Mouse (Mus musculus) liver, adult 10 weeks (tissue): ENCODE data around the gene Olfr61. TPM values are rescaled to one million over a fixed set of nuclear protein-coding genes. Genes with fewer than 3 reads are reported as not detected.

Experiments
- polyA plus RNA-seq: library from polyadenylated mRNA; stranded (reverse); fragments of 350-450 nt; fragmentation: Illumina TruSeq; extraction: RNeasy Lipid Tissue Mini Kit (QIAGEN cat#74804); gene quantifications from one replicate; pipeline ENCODE4 v1.2.3, GENCODE M21; 2014; ENCODE audit warnings: low read depth, low replicate concordance

Gene Olfr61
- not detected for polyA plus RNA-seq

DNA sequence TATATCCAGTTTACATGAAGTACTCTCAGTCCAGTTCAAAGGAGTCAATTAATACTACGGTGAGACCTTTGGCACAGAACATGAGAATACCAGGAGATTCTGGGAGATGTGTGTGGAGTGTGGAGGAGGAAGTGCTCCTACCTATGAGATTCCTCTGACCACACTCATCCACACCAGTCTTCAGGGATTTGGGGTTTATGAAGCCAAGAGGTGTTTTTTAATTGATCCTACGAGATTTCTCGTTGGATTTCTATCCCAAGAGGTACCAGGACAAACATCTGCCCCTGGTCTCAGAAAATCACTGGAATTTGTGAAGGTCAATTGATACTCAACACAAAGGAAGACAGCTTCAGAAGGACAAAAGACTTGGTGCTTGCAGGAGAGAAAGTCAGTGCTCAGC, at the start of gene Olfr61:
TSS of gene Olfr61 (plus strand) at position 301 of the 400 bp plus-strand sequence.

DNA sequence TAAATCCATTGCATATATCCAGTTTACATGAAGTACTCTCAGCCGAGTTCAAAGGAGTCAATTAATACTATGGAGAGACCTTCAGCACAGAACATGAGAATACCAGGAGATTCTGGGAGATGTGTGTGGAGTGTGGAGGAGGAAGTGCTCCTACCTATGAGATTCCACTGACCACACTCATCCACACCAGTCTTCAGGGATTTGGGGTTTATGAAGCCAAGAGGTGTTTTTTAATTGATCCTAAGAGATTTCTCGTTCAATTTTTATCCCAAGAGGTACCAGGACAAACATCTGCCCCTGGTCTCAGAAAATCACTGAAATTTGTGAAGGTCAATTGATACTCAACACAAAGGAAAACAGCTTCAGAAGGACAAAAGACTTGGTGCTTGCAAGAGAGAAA, 27.8 kb upstream of the Olfr61 start, which contains the start of gene Olfr46:
TSS of gene Olfr46 (plus strand) at position 301 of the 400 bp plus-strand sequence.

DNA sequence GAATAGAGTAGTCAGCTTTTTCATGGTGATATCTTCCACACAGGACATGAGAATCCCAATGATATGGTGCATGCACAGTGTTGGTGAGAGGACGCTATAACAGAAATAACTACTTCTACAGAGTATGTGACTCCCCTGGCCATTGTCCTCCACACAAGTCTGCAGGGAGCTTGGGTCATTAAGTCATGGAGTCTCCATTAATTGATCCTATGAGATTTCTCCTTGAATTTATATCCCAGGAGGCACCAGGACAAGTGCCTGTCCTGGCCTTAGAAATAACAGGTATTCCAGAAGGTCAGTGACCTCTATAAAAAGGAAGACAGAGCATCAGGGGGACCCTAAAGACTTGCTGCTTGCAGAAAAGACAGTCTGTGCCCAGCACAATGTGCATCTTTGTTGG, 17.4 kb downstream of the Olfr61 start, which contains the start of gene Olfr53:
TSS of gene Olfr53 (plus strand) at position 301 of the 400 bp plus-strand sequence.

DNA sequence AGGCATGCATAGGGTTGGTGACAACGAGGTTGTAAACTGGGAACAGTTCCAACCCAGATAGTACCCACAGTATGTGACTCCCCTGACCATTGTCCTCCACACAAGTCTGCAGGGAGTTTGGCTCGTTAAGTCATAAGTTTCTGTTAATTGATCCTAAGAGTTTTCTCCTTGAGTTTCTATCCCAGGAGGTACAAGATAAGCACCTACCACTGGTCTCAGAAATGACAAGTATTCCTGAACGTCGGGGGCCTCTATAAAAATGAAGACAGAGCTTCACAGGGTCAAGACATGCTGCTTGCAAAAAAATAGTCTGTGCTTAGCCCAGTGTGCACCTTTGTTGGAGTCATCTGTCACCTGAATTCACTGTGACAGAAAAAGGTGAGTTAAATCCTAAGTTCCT, 30.9 kb downstream of the Olfr61 start, which contains the start of gene Olfr539:
TSS of gene Olfr539 (plus strand) at position 301 of the 400 bp plus-strand sequence.

DNA sequence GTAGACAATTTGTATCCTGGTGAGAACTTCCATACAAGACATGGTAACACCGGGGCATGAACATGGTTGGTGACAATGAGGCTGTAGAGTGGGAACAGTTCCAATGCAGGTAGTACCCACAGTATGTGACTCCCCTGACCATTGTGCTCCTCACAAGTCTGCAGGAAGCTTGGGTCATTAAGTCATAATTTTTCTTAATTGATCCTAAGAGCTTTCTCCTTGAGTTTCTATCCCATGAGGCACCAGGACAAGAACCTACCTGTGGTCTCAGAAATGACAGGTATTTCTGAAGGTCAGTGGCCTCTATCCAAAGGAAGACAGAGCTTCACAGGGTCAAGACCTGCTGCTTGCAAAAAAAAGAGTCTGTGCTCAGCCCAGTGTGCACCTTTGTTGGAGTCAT, 52.9 kb downstream of the Olfr61 start, which contains the start of gene Olfr45:
TSS of gene Olfr45 (plus strand) at position 301 of the 400 bp plus-strand sequence.

Other genes with a start within 250 kb of the Olfr61 start
- not detected for gene Olfr531, start 226.1 kb upstream of the Olfr61 start, polyA plus RNA-seq
- not detected for gene Olfr532, start 207.3 kb upstream of the Olfr61 start, polyA plus RNA-seq
- gene Olfr533, start 165.6 kb upstream of the Olfr61 start, polyA plus RNA-seq, result not detected
- not detected for gene Olfr535, start 144.8 kb upstream of the Olfr61 start, polyA plus RNA-seq
- not detected for gene Olfr536, start 121.6 kb upstream of the Olfr61 start, polyA plus RNA-seq
- not detected for gene Olfr538, start 61.1 kb upstream of the Olfr61 start, polyA plus RNA-seq
- gene Olfr46, start 27.7 kb upstream of the Olfr61 start, polyA plus RNA-seq, result not detected
- not detected for gene Olfr53, start 17.5 kb downstream of the Olfr61 start, polyA plus RNA-seq
- gene Olfr539, start 31.0 kb downstream of the Olfr61 start, polyA plus RNA-seq, result not detected
- not detected for gene Olfr45, start 53.0 kb downstream of the Olfr61 start, polyA plus RNA-seq
- not detected for gene Olfr541, start 68.3 kb downstream of the Olfr61 start, polyA plus RNA-seq
- gene Cyp2e1, start 134.8 kb downstream of the Olfr61 start, polyA plus RNA-seq, result 9,740 TPM
- gene Syce1, start 158.9 kb downstream of the Olfr61 start, polyA plus RNA-seq, result not detected
- 0.66 TPM for gene Zfp941, start 193.2 kb downstream of the Olfr61 start, polyA plus RNA-seq
- gene Urah, start 206.0 kb downstream of the Olfr61 start, polyA plus RNA-seq, result 287 TPM
- not detected for gene Scgb1c1, start 216.6 kb downstream of the Olfr61 start, polyA plus RNA-seq
- not detected for gene Odf3, start 218.8 kb downstream of the Olfr61 start, polyA plus RNA-seq
- gene Gm45785, start 227.4 kb downstream of the Olfr61 start, polyA plus RNA-seq, result not detected
- gene Ric8a, start 228.0 kb downstream of the Olfr61 start, polyA plus RNA-seq, result 4.3 TPM
- gene Bet1l, start 228.6 kb downstream of the Olfr61 start, polyA plus RNA-seq, result 1.4 TPM